Mouse (Mus musculus) layer of hippocampus, adult 11-12 months (tissue): Measurements from ENCODE around the gene Tln2.

Source experiments
- DNase-seq: peaks from one replicate; pipeline ENCODE4 v3.0.0; 2022; ENCODE audit warnings: low spot score

Gene Tln2

DNA sequence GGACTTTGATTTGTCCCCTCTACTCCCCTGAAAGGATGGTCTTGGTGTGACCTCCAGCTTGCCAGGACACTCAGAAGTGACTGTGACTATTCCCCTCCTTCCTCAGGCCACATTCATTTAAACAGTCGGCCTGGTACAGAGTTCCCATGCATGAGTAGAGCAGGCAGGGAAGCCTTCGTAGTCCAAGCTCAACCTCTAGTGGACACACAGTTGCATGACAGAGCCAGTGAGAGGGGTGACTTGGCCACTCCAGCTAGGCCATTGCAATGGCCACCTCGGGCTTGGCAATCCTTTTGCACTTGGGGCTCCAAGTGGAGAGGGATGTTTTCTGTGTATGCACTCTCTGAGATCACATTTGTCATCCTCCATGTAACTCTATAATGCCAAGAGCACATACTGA is 285.2 kb downstream of the Tln2 start:
- DNase-seq, result no peak

DNA sequence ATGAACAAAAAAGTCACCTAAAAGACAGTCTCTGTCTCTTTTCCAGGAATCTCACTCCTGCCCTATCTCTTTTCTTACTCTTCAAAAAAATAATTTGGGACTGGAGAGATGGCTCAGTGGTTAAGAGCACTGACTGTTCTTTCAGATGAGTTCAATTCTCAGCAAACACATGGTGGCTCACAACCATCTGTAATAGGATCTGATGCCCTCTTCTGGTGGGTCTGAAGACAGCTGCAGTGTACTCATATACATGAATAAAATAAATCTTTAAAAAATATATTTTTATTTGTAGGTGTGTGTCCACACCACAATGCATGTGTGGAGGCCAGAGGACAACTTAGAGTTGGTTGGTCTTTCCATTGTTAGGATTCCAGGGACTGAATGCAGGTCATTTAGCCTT is 286.1 kb downstream of the Tln2 start:
- DNase-seq, result no peak

DNA sequence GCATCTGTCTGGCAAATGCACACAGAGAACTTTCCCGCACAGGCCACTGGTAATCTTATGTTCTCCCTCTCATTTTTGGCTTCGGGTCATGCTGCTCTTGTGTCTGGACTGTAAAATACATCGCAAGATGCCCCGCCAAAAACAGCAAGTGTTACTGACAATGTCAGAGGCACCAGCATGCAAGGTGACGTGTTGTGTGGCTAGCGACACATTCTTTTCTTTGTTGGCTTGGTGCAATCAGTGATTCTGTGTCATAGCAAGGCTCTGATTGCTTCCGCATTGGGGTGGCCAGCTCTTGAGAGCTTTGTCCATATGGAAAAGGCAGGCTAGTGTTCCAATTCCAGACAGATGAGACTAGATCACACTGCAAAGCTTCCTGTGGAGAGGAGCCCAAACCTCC is 288.8 kb downstream of the Tln2 start:
- DNase-seq, result no peak

DNA sequence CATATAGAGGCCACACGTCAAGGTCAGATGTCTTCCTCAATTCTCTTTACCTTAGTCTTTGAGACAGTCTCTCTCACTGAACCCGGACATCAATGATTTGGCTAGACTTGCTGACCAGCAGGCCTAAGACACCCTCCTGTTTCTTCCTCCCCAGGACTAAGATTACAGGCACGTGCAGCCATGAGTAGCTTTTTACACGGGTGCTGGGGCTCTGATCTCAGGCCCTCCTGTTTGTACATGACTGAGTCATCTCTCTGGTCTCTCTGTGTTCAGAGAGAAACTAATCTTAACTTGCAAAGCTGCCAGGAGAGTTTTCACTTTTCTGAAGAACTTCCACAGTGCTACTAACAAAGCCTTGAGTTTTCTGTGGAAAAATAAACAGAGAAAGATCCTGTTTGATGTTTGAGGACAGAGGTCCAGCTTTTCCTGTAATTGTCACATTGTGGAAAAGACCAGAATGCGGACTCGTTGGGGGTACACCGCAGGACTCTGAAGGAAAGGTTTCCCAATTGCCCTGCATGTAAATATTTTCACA is 289.4 kb downstream of the Tln2 start:
- DNase-seq, result no peak

DNA sequence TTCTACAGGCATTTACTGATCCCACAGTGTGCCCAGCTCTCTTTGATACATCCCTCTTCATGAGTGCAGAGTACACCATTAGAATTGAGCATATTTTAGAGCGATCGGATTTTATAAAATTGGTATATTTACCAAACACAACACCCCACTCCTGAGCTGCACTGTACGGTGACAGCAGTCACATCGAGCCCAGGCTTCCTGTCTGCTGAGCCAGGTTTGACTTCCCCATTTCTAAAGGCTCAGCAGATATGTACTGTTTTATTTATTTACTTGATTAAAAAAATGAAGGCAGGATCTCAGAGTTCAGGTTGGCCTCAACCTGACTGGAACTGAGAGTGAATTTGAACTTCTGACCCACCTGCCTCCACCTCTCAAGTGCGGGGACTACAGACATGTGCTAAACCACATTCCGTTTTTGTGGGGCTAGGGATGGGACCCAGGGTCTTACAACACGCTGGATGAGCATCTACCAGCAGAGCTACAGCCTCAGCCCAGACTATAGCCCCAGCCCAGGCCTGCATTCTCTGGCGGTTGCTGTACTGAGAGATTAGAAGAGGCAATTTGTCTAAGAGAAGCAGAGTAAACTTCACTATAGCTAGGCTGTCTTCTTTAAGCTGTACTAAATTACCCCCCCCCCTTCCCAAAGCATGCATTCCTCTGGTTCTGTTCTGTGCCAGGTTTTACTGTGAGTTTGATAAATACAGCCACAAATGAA is 292.1 kb downstream of the Tln2 start:
- DNase-seq, result no peak

DNA sequence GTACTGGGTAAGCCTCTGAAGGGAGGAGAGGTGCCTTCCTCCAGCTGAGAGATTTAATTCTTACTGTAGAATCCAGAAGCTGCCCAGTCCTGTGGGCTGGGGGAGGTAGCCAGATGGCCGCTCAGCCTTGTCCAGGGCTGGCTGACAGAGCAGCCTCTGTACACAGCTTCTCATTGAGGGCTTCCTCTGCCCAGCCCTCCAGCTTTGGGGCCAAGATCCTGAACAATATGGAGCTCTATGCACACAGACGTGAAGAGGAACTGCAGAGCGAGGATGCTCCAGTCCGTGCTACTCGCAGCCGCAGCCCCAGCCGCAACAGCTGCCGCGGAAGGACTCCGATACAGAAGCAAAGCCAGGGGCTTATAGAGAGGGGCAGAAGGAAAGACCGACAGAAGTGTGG is 294.0 kb downstream of the Tln2 start:
- peak; percentile 52 for DNase-seq

DNA sequence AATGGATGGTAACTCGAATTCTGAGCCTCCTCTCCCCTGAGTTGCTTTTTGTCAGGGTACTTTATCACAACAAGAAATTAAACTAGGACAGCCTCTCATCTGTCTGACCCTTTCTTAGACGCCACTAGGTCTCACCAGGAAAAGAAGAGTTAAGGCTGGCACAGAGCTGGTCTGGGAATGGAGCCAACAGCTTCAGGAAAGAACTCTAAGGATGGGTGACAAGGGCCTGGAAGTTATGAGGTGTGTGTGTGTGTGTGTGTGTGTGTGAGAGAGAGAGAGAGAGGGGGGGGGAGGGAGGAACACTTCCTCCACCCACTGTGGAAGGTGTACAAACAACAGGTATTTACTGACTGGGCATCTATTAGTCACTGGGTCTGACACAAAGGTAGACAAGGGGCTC is 294.6 kb downstream of the Tln2 start:
- no peak for DNase-seq

DNA sequence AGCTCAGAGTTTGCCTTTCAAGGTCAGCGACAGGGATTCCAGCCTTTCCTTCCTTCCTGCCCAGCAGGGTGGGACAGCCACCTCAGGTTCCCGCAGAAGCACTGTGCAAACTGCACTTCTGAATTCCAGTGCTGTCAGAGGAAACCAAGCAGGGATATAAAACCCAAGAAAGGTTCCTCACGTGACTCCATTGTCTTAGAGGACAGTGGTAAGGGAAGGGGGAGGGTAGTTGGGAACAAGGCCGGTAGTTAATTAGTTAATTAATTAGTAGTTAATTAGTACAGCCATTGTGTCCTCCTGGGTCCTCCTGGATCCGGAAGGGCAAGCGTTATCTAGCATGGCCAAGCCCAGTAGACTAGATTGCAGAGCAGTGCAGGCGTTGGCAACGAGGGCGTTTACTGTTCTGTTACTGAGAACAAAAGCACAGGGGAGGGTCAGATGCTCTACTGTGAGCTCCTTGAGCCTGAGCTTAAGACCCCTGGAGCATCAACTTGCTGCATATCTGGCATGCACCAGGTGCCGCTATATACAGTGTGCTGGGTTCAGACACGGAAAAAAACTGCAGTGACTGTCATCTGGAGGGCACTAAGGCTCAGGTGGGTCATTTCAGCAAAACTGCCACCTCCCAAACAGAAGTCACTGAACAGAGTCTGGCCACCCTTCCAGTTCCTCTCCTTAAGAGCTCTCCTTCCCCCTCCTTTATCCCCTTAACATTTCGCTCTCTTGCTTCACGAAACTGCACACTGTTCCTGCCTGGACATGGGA is 298.5 kb downstream of the Tln2 start:
- no peak for DNase-seq

DNA sequence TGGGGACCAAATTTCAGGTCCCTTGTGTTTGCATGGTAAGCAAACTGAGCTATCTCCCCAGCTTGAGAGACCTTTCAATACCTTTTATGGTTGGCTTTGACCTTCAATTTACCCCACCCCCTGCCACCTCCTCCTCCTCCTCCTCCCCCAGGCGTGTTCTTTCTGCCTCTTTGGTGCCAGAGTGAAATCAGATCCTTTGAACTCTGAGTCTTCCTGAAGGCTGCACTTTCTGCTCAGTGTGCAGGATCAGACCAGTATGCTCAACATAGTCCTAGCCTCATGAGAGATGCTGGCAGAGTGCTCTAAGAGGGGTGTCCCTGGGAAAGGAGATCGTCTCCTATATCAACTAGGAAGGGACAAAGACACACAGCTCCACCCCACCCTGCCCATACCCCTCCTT is 309.4 kb downstream of the Tln2 start:
- no peak for DNase-seq

DNA sequence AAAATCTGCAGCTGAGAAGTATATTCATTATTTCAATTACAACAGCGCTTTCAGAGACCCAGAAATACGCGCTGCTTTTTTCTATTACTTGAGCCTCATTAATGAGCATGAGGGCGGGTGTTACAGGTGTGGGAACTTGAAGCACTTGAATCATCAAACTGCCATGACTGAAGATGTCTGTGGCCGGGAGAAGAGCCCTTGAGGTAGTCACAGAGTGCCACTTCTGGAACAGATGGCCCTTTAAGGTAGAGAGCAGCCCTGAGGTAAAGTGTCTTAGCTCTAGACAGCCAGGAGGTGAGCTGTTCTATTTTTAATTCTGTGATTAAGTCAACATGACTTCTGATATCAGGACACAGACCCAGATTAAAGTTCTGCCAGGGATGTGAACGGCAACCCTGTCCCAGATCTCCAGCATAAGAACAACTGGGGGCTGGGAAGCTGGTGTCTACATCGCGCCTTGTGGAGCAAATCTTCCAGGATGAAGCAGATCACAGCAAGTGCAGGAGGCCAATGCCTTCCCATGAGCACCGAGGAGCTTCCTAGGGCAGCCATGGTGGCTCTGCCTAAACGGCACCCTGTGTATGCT is 312.0 kb downstream of the Tln2 start:
- DNase-seq, result no peak

DNA sequence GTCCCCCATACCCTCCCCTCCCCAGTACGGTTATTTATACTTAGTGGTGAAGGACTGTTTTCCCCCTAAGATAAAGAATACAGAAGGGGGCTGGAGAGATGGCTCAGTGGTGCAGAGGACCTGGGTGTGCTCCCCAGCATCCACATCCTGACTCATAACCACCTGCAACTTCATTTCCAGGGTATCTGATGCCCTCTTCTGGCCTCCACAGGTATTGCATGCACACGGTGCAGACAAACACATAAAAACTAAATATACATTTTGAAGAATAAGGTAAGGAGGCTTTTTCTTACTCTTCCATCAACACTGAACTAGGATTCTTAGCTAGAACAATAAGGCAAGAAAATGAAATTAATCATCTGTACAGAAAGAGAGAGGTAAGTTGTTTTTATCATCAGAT is 314.2 kb downstream of the Tln2 start:
- DNase-seq, result no peak

DNA sequence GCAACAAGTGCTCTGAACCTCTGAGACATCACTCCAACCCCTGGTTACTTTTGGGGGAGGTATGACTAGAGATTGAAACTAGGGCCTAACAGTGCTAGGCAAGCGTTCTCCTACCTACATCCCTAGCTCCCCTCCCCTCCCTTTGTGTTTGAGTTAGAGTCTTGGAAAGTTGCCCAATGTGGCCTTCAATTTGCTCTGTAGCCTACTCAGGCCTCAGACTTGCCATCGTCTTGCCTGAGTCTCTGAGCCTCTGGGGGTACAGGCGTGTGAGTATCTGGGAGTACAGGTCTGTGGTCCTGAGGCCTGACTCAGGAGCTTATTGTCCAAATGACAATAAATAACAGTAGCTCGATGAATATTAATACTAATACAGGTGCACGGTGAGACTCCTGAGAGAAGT is 317.8 kb downstream of the Tln2 start:
- DNase-seq, result no peak

DNA sequence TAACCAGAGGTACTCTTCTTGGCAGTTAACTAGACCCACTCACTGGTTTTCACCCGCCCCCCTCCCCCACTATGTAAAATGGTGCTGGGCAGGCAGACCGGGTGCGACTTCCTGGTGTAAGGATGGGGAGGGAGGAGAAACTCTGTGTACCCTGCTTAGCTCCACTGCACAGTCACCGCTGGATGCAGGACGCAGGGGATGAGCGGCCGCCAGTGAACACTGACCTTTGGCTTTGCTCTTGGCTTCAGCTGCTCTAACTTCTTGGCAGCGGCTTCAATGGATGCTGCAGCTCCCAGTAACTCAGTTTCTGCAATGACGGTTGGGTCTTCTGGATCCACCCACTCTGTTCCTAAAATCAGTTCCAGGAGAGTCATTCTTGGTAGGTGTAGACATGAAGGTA is 319.0 kb downstream of the Tln2 start:
- DNase-seq, result no peak

DNA sequence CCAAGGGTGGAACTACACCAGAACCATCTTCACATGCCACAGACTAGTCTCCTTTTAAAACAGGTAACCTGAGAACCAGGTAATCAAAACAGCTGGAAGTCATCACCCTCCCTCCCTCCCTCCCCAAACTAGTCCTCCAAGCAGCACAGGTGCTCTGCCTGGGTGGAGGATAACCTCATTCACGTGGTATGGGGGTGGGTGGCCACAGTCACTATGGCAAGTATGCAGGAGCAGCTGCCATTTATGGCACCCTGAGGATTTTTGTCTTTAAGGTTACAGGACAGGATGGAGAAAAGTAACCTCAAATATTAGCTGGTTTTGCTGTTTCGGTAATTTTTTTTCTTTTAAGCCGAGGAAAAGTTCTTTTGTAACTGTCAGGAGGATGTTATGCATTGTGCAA is 322.5 kb downstream of the Tln2 start:
- no peak for DNase-seq

DNA sequence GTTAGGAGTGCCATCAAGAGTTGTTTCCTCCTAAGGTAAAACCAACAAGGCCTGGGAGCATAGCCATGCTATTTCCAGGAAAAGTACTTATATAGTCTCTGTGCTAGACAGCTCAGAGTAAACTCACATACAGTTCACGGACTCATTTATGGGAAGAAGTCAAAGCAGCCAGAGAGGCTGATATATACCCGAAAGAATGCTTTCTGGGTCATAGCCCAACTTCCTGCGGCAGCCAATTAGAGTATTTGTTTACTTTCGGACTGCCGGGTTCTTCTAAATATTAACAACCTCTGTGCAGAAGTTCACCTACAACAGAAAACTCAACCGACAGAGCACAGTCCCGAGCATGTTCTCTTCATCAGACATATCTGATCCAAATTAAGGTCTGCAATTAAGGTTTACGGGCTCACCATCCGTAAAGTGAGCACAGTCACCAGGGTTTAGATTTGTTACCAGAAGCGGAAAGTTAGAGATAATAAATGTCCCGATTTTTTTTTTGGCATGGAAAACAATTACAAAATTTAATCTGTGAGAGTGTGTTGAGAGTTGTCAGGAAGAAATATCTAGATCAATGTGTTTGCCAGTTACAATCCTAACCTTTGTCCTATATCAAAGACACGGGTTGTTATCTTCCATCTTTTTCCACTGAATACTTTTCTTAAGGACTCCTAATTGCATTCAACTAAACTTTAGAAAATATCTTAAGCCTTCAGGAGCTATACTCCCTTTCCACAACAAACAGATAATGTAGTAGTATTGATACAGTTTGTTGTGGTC is 323.9 kb downstream of the Tln2 start:
- no peak for DNase-seq

DNA sequence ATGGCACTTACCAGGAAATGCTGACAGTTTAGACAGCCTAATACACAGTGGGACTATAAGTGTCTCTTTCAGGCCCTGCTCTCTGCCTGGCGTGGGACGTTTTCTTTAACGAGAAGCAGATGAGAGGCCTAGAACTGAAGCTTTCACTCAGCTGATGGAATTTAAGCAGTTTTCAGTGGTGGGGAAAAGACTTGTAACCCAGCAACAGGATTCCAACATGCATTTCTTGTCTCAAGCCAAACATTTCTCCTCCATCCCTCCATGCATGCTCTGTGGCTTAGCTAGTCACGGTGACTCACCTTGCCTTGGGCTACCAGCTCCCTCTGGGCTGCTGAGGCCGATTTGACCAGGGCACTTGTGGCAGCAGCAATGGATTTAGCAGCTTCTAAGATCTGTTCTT is 330.5 kb downstream of the Tln2 start:
- DNase-seq, result no peak

DNA sequence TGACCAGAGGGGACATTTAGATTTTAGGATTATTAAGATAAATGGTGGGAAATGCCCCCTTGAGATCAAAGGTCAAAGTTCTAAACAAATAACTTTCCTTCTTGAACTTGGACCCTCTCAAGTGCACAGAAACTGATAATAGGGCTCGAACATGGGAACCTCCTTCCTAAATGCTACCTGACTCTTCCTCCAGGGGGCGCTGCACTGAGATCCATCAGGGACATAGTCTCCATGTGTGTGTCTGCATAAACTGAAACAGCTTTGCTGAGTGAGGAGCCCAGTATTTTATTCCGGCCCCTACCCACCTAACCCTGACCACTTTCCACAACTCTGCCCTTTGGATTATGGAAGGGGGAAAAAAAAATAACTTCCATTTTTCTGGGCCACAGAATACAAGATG is 339.1 kb downstream of the Tln2 start:
- no peak for DNase-seq

DNA sequence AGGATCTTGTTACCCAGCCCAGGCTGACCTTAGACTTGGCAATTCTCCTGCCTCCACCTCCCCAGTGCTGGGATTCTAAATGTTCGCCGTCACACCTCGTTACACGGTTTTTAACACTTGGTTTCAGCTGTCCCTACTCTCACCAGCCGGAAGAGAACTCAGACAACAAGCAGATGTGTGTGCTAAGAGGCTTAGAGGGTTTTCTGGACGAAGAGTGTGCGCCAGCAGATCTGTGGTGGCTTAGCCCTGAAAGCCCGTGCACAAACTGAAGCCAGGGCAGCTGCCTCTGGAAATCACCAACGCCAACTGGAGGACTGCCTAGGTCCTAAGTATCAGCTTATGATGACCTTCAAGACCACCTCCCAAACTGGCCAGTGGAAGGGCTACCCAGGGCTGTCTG is 341.5 kb downstream of the Tln2 start:
- DNase-seq, result no peak

DNA sequence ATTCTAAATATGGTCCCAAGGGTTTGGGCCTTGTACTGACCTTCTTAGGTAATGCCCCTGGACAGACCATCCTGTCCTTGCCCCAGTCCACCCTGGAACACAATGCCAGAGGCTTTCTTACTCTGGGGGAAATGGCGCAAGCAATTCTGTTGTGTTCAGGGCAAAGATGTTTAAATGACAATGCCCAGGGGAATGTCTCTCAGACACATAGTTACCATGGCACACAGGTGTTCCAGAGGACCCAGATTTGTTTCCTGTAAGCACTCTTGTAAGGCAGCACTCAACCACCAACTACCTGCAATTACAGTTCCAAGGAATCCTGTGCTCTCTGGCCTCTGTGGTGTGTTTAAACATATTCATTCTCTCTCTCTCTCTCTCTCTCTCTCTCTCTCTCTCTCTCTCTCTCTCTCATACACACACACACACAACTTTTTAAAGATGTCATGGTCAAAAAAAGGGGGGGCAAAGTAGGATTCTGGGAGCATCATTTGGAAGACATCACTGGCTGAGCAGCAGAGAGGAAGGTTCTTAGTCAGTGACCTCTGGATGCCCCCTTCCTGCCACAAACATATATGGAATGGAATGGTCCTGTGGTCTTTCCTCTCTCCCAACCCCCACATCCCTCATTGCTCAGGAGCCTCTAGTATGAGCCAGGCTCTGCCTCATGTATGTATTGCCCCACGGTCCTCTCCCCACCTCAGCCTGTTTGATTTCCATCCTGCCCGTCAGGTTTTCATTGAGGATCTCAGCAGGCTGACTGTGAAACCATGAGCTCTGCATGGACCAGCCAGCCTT is 345.1 kb downstream of the Tln2 start:
- DNase-seq, result no peak

DNA sequence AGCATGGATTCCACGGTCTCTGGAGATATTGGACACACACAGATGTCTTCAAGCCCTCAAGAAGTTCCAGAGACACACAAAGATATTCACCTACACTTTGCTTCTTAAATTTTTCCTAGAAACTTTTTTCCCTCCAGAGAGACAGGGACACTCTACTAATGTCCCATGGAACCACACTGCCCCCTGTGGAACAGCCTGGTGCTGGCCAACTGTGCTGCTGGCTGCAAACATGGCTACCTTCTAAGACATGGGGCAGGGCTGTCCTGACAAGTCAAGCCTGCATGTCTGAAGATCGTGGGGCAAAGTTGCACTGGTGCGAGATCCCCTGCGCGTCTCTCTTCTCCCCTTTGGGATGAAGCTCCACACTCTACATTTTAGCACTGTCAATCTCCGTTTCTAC is 346.2 kb downstream of the Tln2 start:
- peak; percentile 79 for DNase-seq

DNA sequence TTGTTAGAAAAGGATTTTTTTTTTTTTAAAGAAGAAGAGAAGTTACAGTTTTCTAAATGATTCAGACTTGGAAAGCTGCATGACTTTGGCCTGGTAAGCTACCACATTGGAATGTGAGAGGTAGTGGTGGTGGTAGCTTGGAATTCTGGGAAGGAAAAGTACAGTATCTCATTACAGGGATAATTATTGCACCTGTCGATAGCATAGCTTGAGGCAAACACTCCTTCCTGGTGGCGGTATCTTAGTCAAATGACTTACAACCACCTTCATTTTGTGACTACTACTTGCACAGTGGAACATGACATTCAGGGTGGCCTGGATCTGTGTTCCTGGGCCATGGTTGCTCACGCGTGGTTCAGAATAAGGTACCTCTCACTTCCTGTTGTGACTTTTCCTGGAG is 348.3 kb downstream of the Tln2 start:
- DNase-seq, result no peak

DNA sequence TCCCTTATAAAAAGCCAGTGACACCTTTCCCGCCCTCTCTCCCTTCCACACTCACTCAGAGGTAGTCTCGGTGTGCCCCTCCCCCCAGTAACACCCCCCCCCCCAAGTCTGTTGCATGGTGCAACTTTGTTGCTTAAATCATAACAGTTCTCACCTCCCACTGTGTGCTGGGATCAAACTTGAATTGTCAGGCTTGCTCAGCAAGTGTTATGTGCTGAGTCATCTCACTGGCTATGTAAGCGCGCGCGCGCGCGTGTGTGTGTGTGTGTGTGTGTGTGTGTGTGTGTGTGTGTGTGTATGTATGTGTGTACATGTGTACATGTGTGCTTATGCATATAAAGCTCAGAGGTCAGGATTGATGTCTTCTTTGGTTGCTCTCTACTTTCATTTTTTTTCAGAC is 350.1 kb downstream of the Tln2 start:
- DNase-seq, result no peak
